Mouse (Mus musculus): Measurements from ENCODE around the gene Ankrd33b. TPM values are rescaled to one million over a fixed set of nuclear protein-coding genes. Genes with fewer than 3 reads are reported as not detected.

Ankrd33b gene
- polyA plus RNA-seq, 1 experiment from 2014 or later: 1.7 TPM

DNA sequence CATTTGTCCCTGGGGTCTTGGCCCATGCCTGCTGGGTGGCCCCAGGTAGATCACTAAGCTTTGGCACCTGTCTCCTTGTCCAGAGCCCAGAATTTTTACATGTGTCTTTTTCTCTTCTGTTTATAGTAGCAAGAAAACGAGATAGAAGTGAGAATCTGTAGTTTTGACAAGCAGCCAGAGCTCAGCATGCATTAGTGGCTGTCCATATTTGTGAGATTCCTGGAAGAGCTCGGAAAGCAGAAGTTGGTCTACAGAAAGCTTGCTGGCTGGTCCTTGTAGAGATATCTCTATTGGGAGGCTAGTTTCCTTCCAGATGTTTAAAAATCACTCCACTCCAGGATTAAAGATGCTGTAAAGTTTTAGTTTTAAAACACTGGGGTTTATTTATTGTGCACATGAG lies 117.5 kb downstream of the Ankrd33b start:
- Histone ChIP-seq H3K36me3 (no peaks in the 10 kb centered on the region), H3K9ac (no peak overlapping the region), H3K4me1 (replicated peaks) (peaks cover 47% of the 10 kb centered on the region), H3K27ac (ENCODE audit: poor library complexity, severe bottlenecking) (no peak overlapping the region), H3K4me2 (no peak overlapping the region), H3K4me3 (no peak overlapping the region), H3K9me3 (replicated peaks) (no peaks in the 10 kb centered on the region), H3K27me3 (replicated peaks) (no peaks in the 10 kb centered on the region)
- ATAC-seq (ENCODE audit: insufficient number of reproducible peaks, low FRiP score): no peak
- WGBS: 60% methylated on average over 2 of the region's 2 CpGs

DNA sequence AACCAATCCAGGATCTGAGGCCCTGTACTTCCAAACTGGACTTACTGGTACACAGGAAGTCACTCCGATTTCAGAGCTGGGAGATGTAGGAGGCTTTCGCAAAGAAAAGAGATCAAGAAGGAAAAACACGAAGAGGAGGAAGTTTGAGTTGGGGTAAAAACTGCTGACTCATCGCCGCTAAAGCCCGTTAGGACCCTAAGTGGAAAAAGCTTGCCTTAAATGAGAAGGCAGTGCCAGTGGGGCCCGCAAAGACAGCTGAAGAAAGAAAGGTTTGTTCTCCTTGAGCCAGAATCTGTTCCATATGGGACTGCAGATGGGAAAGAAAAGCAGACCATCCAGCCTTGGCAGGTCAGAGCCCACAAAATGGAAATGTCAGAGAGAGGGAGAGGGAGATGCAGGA lies 118.6 kb downstream of the Ankrd33b start:
- H3K27ac ChIP-seq (ENCODE audit: poor library complexity, severe bottlenecking): no peak overlapping the region
- no peaks in the 10 kb centered on the region for H3K36me3 ChIP-seq
- H3K4me2 ChIP-seq: no peak overlapping the region
- peaks cover 47% of the 10 kb centered on the region for H3K4me1 ChIP-seq (replicated peaks)
- H3K27me3 ChIP-seq (replicated peaks): no peaks in the 10 kb centered on the region
- ATAC-seq (ENCODE audit: insufficient number of reproducible peaks, low FRiP score): no peak
- H3K9ac ChIP-seq: no peak overlapping the region
- WGBS: 59% methylated on average over 7 of the region's 7 CpGs
- H3K9me3 ChIP-seq (replicated peaks): no peaks in the 10 kb centered on the region
- no peak overlapping the region for H3K4me3 ChIP-seq

DNA sequence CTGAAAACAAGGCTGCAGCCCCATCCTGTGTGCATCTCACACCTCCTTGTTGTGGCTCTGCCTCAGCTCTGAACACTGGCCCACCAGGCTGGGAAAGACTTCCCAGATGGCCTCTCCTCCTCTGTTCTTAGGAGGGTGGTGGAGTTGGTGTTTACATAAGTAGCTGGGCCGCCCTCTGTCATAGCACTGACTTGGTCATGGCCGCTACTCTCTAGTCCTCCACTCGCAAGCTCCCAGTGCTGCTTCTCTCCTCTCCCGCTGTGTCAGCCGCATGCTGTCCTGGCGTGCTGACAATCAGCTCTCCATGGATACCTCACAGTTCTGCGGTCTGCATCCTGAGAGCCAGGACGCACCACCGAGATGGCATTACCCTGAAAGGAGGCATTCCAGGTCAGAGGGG lies 120.5 kb downstream of the Ankrd33b start:
- Histone ChIP-seq H3K4me1 (replicated peaks) (peaks cover 39% of the 10 kb centered on the region), H3K4me2 (no peak overlapping the region), H3K9ac (no peak overlapping the region), H3K4me3 (no peak overlapping the region), H3K27ac (ENCODE audit: poor library complexity, severe bottlenecking) (no peak overlapping the region), H3K27me3 (replicated peaks) (no peaks in the 10 kb centered on the region), H3K36me3 (peaks cover 9% of the 10 kb centered on the region), H3K9me3 (replicated peaks) (peaks cover under 1% of the 10 kb centered on the region)
- WGBS: 56% methylated on average over 9 of the region's 9 CpGs
- no peak for ATAC-seq (ENCODE audit: insufficient number of reproducible peaks, low FRiP score)

DNA sequence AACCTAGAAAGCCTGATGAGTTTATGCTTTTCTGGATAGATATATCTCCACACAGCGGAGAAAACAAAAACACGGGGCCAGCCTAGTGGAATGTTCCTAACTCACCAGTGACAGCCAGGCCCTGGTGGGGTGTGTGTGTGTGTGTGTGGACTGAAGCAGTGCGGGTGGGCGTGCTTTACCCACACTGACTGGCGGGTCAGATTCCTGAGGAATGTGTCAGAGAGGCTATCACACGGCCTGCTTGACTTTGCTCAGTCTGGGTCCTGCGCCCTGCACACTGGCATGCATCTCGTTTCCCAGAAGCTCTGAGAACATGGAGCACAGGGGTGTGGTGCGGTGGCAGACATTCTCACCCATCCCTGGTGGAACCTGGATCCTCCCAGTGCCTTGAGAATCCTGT lies 121.6 kb downstream of the Ankrd33b start:
- peaks cover 37% of the 10 kb centered on the region for H3K4me1 ChIP-seq (replicated peaks)
- ATAC-seq (ENCODE audit: insufficient number of reproducible peaks, low FRiP score): peak; percentile 56; the same call in 1 of the 2 replicates
- peaks cover 20% of the 10 kb centered on the region for H3K36me3 ChIP-seq
- H3K9ac ChIP-seq: no peak overlapping the region
- 29% methylated on average over 9 of the region's 9 CpGs for WGBS
- H3K4me2 ChIP-seq: no peak overlapping the region; the same call in 1 of the 2 replicates
- peaks cover 4% of the 10 kb centered on the region for H3K9me3 ChIP-seq (replicated peaks)
- H3K27me3 ChIP-seq (replicated peaks): no peaks in the 10 kb centered on the region
- no peak overlapping the region for H3K4me3 ChIP-seq
- peak overlapping the region; percentile 31; the same call in 1 of the 2 replicates for H3K27ac ChIP-seq (ENCODE audit: poor library complexity, severe bottlenecking)

DNA sequence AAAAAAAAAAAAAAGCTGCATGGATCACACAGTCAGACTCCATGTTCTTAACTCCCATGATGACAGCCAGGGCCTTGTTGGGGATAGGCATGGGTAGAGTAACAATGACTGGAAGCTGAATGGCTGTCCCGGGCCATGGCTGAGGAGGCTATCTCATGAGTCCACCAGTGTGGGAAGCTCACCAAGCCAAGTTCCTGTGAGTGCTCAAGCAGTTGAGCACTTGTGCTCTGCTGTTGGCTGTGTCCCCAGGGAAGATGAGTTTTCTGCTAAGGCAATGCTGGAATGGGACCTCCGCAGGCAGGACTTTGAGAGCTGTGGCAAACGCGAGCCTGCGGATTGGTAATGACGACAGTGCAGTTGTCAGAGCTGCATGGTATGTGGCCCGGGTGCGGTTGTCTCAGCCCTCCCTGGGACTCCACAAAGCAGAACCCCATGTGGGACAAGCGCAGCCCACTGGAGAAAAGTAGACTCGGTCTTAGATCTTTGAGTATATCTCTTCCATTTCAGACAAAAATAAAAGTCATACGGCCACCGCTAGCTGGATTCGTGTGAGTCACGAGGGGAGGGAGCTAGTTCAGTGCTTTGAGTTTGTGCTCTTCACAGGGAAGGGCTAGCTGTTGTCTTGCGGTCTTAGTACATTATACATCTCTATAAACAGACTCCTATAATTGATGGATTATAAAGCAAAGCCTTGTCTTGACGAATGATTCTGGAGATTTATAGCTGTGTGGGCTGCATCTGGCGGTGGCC lies 122.7 kb downstream of the Ankrd33b start:
- Histone ChIP-seq H3K27ac (ENCODE audit: poor library complexity, severe bottlenecking) (no peak overlapping the region), H3K9me3 (replicated peaks) (peaks cover 4% of the 10 kb centered on the region), H3K9ac (no peak overlapping the region), H3K27me3 (replicated peaks) (no peaks in the 10 kb centered on the region), H3K4me3 (no peak overlapping the region), H3K36me3 (peaks cover 30% of the 10 kb centered on the region), H3K4me1 (replicated peaks) (peaks cover 30% of the 10 kb centered on the region), H3K4me2 (no peak overlapping the region)
- WGBS: 89% methylated on average over 17 of the region's 17 CpGs
- ATAC-seq (ENCODE audit: insufficient number of reproducible peaks, low FRiP score): no peak

DNA sequence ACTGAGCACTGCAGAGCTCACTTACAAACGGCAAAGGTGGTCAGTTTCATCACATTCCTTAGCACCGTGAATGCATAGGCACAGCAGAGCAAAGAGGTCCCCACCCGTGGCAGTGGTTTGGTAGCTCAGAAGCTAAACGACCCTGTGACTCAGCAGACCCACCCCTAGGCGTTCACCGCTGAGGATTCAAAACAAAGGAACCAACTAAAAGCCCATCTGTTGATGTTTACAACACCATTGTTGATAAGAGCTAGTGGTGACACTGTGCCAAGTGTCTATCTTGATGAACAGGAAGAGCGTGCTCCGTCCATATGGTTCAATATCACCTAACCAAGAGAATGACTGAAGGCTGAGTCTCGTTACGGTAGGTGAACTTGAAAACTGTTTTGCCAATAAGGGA lies 124.3 kb downstream of the Ankrd33b start:
- no peak for ATAC-seq (ENCODE audit: insufficient number of reproducible peaks, low FRiP score)

More for the DNA sequence above, 124.3 kb downstream of the Ankrd33b start:
- Histone ChIP-seq H3K4me2 (no peak overlapping the region), H3K9ac (no peak overlapping the region), H3K36me3 (peaks cover 33% of the 10 kb centered on the region), H3K9me3 (replicated peaks) (peaks cover 4% of the 10 kb centered on the region), H3K4me1 (replicated peaks) (peaks cover 30% of the 10 kb centered on the region), H3K27ac (ENCODE audit: poor library complexity, severe bottlenecking) (no peak overlapping the region), H3K27me3 (replicated peaks) (no peaks in the 10 kb centered on the region), H3K4me3 (no peak overlapping the region)
- 65% methylated on average over 10 of the region's 10 CpGs for WGBS

Other genes starting within 250 kb of the Ankrd33b start
- 51.6 and 59.1 TPM in 2 replicates for gene Dap, start 143.4 kb downstream of the Ankrd33b start, polyA plus RNA-seq (2016; fragmentation: Nextera tagmentation; extraction: Ambion mirVana)
- gene Ropn1l, start 86.0 kb upstream of the Ankrd33b start, polyA plus RNA-seq (2016; fragmentation: Nextera tagmentation; extraction: Ambion mirVana): 2.2 and 2.5 TPM in 2 replicates
- 41.3 and 41.9 TPM in 2 replicates for gene March6, start 163.3 kb upstream of the Ankrd33b start, polyA plus RNA-seq (2016; fragmentation: Nextera tagmentation; extraction: Ambion mirVana)
- 6.6 and 8.0 TPM in 2 replicates for gene Cmbl, start 197.7 kb upstream of the Ankrd33b start, polyA plus RNA-seq (2016; fragmentation: Nextera tagmentation; extraction: Ambion mirVana)
- gene Cct5, start 234.1 kb upstream of the Ankrd33b start, polyA plus RNA-seq (2016; fragmentation: Nextera tagmentation; extraction: Ambion mirVana): 397 and 401 TPM in 2 replicates
- gene Fam173b, start 234.1 kb upstream of the Ankrd33b start, polyA plus RNA-seq (2016; fragmentation: Nextera tagmentation; extraction: Ambion mirVana): 12.7 TPM in 2 replicates

Data from heart, embryonic 12.5 days (tissue).